Mouse (Mus musculus): Measurements from ENCODE around the gene Pabpn1l. TPM values are rescaled to one million over a fixed set of nuclear protein-coding genes. Genes with fewer than 3 reads are reported as not detected.
A peak's percentile ranks its signal among the peaks of the same experiment; 100 is the strongest.
"Not testable (repeated sequence)": the region's sequence is repeated elsewhere in the genome, so short reads cannot be mapped to it uniquely, and the experiment has no call there.

Gene Pabpn1l
- polyA plus RNA-seq, 1 experiment from 2014 or later, result not detected

DNA sequence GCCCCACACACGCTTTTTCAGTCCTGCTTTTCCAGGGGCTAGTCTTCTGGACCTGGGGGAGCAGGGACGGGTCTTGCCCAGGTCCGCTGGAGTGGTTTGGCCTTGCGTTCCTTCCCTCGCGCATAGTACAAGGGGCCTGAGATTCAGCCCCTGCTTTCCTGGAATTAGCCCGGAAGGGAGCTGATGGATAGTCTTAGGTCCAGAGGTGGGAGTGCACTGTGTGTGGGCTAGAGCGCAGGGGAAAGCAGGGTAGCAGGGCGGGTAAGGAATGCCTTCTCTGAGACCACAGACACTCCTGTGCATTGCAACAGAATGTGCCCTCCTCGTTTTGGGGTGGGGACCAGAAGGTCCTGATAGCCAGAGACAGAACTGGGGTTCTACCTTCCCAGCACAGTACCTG is 45.4 kb downstream of the Pabpn1l start:
- no peaks in the 10 kb centered on the region for H3K9me3 ChIP-seq
- peak overlapping the region; percentile 75 for H3K27ac ChIP-seq
- H3K36me3 ChIP-seq (replicated peaks), result no peaks in the 10 kb centered on the region
- H3K27me3 ChIP-seq (replicated peaks), result no peaks in the 10 kb centered on the region
- 41% methylated on average over 10 of the region's 10 CpGs for WGBS
- H3K4me2 ChIP-seq, result peak overlapping the region; percentile 87
- H3K4me1 ChIP-seq, result peaks cover 33% of the 10 kb centered on the region
- peak overlapping the region; percentile 83 for H3K9ac ChIP-seq
- H3K4me3 ChIP-seq, result peak overlapping the region; percentile 63
- ATAC-seq (replicated peaks), result peak; percentile 55

DNA sequence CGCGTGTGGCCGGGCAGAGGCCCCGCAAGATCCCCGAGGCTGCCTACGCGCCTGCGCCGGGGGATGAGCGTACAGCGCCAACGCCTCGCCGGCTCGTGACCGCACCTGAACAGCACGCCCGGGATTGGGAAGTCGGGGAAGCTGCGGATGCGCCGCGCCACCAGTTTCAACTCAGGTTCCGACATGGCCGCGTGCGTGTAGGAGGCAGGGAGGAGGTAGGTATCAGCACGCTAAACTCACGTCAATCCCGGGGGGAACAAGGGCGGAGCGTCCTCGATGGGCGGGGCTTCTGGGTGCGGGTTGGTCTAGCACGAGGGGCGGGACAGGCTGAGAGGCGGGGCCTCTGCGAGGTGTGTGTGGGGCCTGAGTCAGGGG is 45.9 kb downstream of the Pabpn1l start, which contains the start of gene Aprt:
Gene Aprt, minus strand, starts transcription at position 262 of the 375 bp plus-strand sequence.
- Histone ChIP-seq H3K4me2 (peak within 1 kb of the TSS; percentile 87), H3K9me3 (no peaks in the 10 kb centered on the region), H3K4me3 (peak within 1 kb of the TSS; percentile 63), H3K27me3 (replicated peaks) (no peaks in the 10 kb centered on the region), H3K27ac (peak within 1 kb of the TSS; percentile 75), H3K4me1 (peaks cover 33% of the 10 kb centered on the region), H3K36me3 (replicated peaks) (no peaks in the 10 kb centered on the region), H3K9ac (peak within 1 kb of the TSS; percentile 83)
- peak; percentile 93 for ATAC-seq (replicated peaks)
- under 1% methylated on average over 39 of the region's 39 CpGs for WGBS

DNA sequence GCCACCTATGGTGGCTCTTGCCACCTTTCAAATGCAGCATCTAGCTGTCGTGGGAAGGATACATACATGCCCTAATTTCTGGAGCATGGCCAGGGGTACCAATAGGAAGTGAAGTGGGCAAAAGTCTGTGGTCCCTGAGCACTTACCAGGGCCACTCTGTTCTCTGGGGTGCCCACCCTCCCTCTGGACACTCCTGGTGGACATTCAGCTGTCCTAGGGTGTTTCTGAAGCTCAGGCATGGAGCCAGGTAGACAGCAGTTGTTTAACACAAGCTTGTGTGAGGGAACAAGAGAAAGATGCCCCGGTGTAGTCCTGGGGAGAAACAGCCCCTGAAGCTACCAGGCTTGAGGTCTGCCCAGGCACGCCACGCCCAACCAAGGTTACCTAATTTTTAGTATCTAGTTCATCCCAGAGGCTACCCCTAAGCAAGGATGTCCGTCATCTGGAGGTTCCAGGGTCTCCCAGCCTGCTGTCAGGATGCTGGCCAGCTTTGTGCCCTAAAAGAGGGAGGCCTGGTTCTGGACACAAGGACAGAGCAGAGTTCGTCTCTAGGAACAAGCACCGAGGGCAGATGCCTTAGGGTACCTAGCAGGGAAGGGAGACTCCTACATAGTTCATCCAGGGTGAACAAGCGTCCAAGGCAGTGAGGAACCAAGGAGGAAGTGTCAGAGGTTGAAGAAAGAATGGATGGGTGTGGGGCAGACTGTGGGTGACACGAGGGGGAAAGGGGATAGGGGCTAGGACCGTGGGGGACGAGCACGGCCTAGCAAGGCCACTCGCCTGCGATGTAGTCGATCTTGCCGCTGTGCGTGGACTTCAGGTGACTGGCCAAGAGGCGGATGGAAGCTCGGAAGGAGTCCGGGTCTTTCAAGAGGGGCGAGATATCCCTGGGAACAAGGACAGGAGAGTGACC is 46.5 kb downstream of the Pabpn1l start:
- Histone ChIP-seq H3K4me3 (peak overlapping the region; percentile 63), H3K9me3 (no peaks in the 10 kb centered on the region), H3K27me3 (replicated peaks) (no peaks in the 10 kb centered on the region), H3K36me3 (replicated peaks) (no peaks in the 10 kb centered on the region), H3K9ac (peak overlapping the region; percentile 83), H3K4me2 (peak overlapping the region; percentile 87), H3K4me1 (peaks cover 33% of the 10 kb centered on the region), H3K27ac (peak overlapping the region; percentile 75)
- 19% methylated on average over 21 of the region's 21 CpGs for WGBS
- ATAC-seq (replicated peaks), result peak; percentile 51

DNA sequence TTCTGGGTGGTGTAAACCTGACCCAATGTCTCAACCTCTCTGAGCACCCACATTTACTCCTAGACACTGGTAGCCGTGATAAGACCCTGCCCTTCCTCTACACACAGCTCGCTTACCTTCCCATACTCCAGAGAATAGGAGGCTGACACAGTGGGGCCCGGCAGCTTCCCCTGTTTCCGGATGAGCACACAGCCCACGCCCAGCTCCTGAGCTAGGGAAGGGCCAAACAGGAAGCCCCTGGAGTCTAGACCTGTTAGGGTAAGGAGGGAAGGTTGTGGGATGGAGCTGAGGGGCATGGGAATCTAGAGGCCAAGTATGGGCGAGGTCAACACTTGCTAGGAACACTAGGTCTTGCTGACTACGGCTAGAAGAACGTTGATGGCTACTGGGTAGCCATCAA is 47.3 kb downstream of the Pabpn1l start:
- H3K4me2 ChIP-seq, result peak overlapping the region; percentile 87
- no peaks in the 10 kb centered on the region for H3K9me3 ChIP-seq
- no peak overlapping the region for H3K27ac ChIP-seq
- 74% methylated on average over 8 of the region's 8 CpGs for WGBS
- no peak overlapping the region for H3K9ac ChIP-seq
- peak overlapping the region; percentile 63; the same call in 1 of the 2 replicates for H3K4me3 ChIP-seq
- no peak for ATAC-seq (replicated peaks)
- H3K36me3 ChIP-seq (replicated peaks), result no peaks in the 10 kb centered on the region
- no peaks in the 10 kb centered on the region for H3K27me3 ChIP-seq (replicated peaks)
- peaks cover 33% of the 10 kb centered on the region for H3K4me1 ChIP-seq

DNA sequence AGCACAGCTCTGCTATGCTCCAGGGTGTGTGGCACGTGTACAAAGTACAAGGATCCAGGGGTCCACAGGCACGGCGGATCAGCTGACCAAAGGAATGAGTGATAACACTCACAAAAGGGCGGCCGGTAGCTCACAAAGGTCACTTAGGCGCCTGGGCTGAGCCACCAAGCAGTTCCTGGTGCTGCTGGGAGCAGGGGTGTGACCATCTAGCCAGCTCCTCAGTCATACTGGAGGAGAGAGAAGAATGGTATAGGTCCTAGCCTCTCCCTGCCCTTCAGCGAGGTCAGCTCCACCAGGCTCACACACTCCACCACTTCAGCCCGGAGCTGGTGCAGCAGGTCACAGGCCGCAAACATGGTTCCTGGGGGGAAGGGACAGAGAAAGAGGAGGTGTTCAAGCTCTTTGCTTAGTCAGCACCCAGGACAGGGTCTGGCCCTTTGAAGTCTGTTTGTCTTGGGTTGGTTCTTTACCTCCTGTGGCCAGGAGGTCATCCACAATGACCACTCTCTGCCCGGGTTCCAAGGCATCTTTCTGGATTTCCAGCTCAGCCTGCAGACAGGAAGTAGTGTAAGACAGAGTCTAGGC is 47.8 kb downstream of the Pabpn1l start:
- Histone ChIP-seq H3K9me3 (no peaks in the 10 kb centered on the region), H3K4me2 (peak overlapping the region; percentile 87; the same call in 1 of the 2 replicates), H3K9ac (no peak overlapping the region), H3K27ac (no peak overlapping the region), H3K27me3 (replicated peaks) (no peaks in the 10 kb centered on the region), H3K36me3 (replicated peaks) (no peaks in the 10 kb centered on the region), H3K4me1 (peaks cover 33% of the 10 kb centered on the region), H3K4me3 (no peak overlapping the region)
- ATAC-seq (replicated peaks), result no peak
- 55% methylated on average over 10 of the region's 10 CpGs for WGBS

DNA sequence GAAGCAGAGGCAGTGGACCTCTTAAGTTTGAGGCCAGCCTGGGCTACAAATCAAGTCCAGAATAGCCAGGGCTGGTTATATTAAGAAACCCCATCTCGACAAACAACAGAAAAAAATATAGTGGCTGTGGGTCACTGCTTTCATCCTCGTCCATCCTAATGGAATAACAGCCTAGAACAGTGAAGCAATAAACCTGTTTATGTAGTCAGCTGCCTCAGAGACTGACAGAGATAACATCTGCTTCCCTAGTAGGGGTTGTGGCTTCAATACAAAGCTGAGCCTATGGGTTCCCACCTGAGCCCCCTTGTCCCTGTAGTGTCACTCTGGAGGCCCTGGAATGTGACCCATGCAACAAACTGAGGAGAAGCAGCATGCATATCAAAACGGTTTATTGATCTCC is 48.3 kb downstream of the Pabpn1l start:
- no peak overlapping the region for H3K4me2 ChIP-seq
- no peak for ATAC-seq (replicated peaks)
- peaks cover 33% of the 10 kb centered on the region for H3K4me1 ChIP-seq
- H3K36me3 ChIP-seq (replicated peaks), result no peaks in the 10 kb centered on the region
- H3K9me3 ChIP-seq, result no peaks in the 10 kb centered on the region
- no peak overlapping the region for H3K27ac ChIP-seq
- H3K4me3 ChIP-seq, result no peak overlapping the region
- WGBS, result 60% methylated on average over 3 of the region's 3 CpGs
- H3K27me3 ChIP-seq (replicated peaks), result no peaks in the 10 kb centered on the region
- H3K9ac ChIP-seq, result no peak overlapping the region

DNA sequence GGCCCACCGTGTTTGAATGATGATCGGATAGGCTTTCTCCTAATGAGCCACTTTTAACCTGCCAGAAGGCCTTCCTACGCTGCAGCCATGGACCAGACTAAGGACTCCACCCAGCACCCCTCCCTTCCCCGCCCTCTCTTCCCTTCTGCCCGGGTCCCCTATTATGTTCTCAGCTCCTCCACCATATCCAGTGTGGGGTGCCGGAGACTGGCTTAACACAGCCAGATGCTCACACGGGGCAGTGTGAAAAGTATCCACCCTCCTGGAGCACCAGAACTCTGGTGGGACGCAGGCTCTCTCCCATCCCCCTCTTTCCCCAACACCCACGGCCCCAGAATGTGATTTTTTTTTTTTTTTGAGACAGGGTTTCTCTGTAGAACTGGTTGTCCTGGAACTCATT is 49.0 kb downstream of the Pabpn1l start:
- Histone ChIP-seq H3K9ac (no peak overlapping the region), H3K9me3 (no peaks in the 10 kb centered on the region), H3K4me3 (no peak overlapping the region), H3K27me3 (replicated peaks) (no peaks in the 10 kb centered on the region), H3K4me2 (no peak overlapping the region), H3K4me1 (peaks cover 37% of the 10 kb centered on the region), H3K36me3 (replicated peaks) (no peaks in the 10 kb centered on the region), H3K27ac (no peak overlapping the region)
- 53% methylated on average over 9 of the region's 9 CpGs for WGBS
- no peak for ATAC-seq (replicated peaks)

DNA sequence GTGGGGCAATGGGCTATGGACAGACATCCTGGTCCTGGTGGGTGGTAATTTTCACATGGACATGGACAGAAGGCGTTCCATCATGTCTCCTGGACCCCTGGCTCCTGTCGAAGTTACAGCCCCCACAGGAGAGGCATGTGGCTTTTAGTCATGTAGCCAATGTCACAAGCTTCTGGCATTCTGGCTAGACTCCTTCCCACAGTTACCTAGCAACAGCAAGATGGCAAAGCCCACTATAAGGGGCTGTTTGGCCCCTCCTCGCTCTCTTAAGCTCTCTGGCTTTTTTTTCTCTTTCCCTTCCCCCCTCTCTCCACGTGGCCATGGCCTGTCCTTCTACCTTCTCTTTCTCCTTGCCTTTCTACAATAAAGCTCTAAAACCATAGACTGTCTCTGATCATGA is 49.4 kb downstream of the Pabpn1l start:
- peaks cover 41% of the 10 kb centered on the region for H3K4me1 ChIP-seq
- not testable (repeated sequence) for H3K4me3 ChIP-seq; H3K9ac ChIP-seq; ATAC-seq (replicated peaks); H3K27me3 ChIP-seq (replicated peaks); H3K36me3 ChIP-seq (replicated peaks); H3K4me2 ChIP-seq; H3K9me3 ChIP-seq; H3K27ac ChIP-seq
- 29% methylated on average over 4 of the region's 4 CpGs for WGBS

DNA sequence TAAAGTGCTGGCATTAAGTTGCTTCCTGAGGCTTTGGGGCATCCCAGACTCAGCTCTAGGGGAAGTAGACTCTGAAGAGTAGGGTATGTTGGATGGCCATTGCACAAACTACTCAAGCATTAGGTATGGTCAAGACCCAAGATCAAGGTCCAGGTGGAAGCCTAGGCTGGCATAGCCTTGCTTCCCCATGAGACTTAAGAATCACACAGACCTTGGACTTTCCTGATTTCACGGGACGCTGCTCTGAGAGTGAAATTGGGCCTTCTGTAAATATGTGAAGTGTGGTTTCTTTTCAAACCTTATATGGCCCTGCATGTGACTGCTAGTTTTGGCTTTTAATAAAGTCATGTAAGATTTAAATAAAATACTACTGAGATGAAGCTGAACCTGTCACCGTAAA is 49.8 kb downstream of the Pabpn1l start:
- Histone ChIP-seq H3K36me3 (replicated peaks) (no peaks in the 10 kb centered on the region), H3K4me3 (no peak overlapping the region), H3K9me3 (no peaks in the 10 kb centered on the region), H3K4me1 (peaks cover 42% of the 10 kb centered on the region), H3K9ac (no peak overlapping the region), H3K27me3 (replicated peaks) (no peaks in the 10 kb centered on the region), H3K4me2 (no peak overlapping the region), H3K27ac (no peak overlapping the region)
- 88% methylated on average over 3 of the region's 3 CpGs for WGBS
- ATAC-seq (replicated peaks), result no peak

DNA sequence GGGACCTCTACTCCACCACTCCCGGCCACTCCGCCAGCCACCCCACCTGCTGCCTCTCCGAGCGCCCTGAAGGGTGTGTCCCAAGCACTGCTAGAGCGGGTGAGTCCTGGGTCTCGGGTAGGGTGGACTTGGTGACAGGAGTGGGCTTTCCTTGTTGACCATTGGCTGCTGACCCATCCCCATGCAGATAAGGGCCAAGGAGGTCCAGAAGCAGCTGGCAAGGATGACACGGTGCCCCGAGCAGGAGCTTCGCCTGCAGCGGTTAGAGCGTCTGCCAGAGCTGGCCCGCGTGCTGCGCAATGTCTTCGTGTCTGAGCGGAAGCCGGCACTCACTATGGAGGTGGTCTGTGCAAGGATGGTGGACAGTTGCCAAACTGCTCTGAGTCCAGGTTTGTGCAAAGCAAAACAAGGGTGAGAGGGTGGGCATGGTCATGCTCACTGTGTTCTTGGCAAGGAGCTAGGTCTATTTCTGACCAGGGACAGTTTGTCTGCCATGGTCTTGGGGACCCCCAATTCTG is 50.7 kb downstream of the Pabpn1l start:
- no peak for ATAC-seq (replicated peaks)
- Histone ChIP-seq H3K27me3 (replicated peaks) (no peaks in the 10 kb centered on the region), H3K27ac (no peak overlapping the region), H3K36me3 (replicated peaks) (no peaks in the 10 kb centered on the region), H3K4me2 (no peak overlapping the region), H3K4me3 (no peak overlapping the region), H3K4me1 (peaks cover 41% of the 10 kb centered on the region), H3K9ac (no peak overlapping the region), H3K9me3 (no peaks in the 10 kb centered on the region)
- WGBS, result 95% methylated on average over 17 of the region's 17 CpGs

DNA sequence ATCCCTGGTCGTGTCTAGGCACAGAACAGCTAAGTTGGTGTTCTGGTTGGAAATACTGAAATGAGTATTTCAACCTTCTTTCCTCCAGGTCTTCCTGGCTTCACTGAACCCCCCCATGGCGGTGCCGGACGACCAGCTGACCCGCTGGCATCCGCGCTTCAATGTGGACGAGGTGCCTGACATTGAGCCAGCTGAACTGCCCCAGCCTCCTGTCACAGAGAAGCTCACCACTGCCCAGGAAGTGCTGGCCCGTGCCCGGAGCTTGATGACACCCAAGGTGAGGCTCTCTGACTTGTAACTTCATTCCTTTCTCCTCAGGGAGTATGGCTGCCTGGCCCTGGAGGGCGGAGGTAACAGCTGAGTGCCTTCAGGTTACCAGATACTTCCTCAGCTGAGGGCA is 51.4 kb downstream of the Pabpn1l start:
- 94% methylated on average over 11 of the region's 11 CpGs for WGBS
- no peak overlapping the region for H3K27ac ChIP-seq
- H3K4me2 ChIP-seq, result no peak overlapping the region
- H3K4me1 ChIP-seq, result peaks cover 45% of the 10 kb centered on the region
- ATAC-seq (replicated peaks), result no peak
- H3K9ac ChIP-seq, result no peak overlapping the region
- H3K9me3 ChIP-seq, result no peaks in the 10 kb centered on the region
- H3K27me3 ChIP-seq (replicated peaks), result no peaks in the 10 kb centered on the region
- no peaks in the 10 kb centered on the region for H3K36me3 ChIP-seq (replicated peaks)
- no peak overlapping the region for H3K4me3 ChIP-seq

DNA sequence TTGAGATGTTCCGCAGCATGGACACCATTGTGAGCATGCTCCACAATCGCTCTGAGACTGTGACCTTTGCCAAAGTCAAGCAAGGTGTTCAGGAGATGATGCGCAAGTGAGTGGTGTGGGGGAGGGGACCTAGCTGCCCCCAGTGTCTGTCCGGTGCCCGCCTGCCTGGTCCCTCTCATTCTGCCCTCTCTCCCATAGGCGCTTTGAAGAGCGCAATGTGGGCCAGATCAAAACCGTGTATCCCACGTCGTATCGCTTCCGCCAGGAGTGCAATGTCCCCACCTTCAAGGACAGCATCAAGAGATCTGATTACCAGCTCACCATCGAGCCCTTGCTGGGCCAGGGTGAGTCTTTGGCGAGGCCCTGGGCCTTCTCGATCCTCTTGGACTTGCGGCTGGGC is 52.5 kb downstream of the Pabpn1l start:
- no peaks in the 10 kb centered on the region for H3K36me3 ChIP-seq (replicated peaks)
- ATAC-seq (replicated peaks), result no peak
- WGBS, result 97% methylated on average over 16 of the region's 16 CpGs

More for the DNA sequence above, 52.5 kb downstream of the Pabpn1l start:
- no peaks in the 10 kb centered on the region for H3K9me3 ChIP-seq
- H3K4me1 ChIP-seq, result peaks cover 35% of the 10 kb centered on the region
- no peak overlapping the region for H3K27ac ChIP-seq
- H3K9ac ChIP-seq, result no peak overlapping the region
- no peak overlapping the region for H3K4me3 ChIP-seq
- no peak overlapping the region for H3K4me2 ChIP-seq
- no peaks in the 10 kb centered on the region for H3K27me3 ChIP-seq (replicated peaks)
